In genomic region chr7:99356244-99356930, GRCm38 (mm10) we compare ENCODE assay signal across 7 mouse cellular contexts. TPM values are rescaled to one million over a fixed set of nuclear protein-coding genes. Genes with fewer than 3 reads are reported as not detected.
DNase-seq lines count a peak whose midpoint lies in the region; ATAC-seq and TF ChIP-seq lines count a peak whose summit lies in the region.

No protein-coding gene starts in this region.

- peak overlapping the region; percentile 70 for H3K9ac ChIP-seq in embryonic facial prominence, embryonic 13.5 days
- peak overlapping the region; percentile 49 for H3K9ac ChIP-seq in heart, embryonic 15.5 days
- 0 out of 2 replicates have a peak overlapping the region, but pooled peaks have one; percentile 49 for H3K9ac ChIP-seq in limb, embryonic 14.5 days (ENCODE audit: low read depth, low read length, severe bottlenecking)
- H3K9ac ChIP-seq in midbrain, postnatal 0 days (replicated peaks; ENCODE audit: low read length, poor library complexity, severe bottlenecking), result 0 out of 2 replicates have a peak overlapping the region, but pooled peaks have one; percentile 37

- no peaks in the 10 kb centered on the region for H3K36me3 ChIP-seq in embryonic facial prominence, embryonic 13.5 days
- no peaks in the 10 kb centered on the region for H3K36me3 ChIP-seq in heart, embryonic 15.5 days
- no peaks in the 10 kb centered on the region; the same call in 1 of the 2 replicates for H3K36me3 ChIP-seq in limb, embryonic 14.5 days (ENCODE audit: control insufficient read depth, insufficient read depth, low read length)
- no peaks in the 10 kb centered on the region for H3K36me3 ChIP-seq in midbrain, postnatal 0 days (ENCODE audit: insufficient read depth, low read length)

- H3K27ac ChIP-seq in embryonic facial prominence, embryonic 13.5 days, result peak overlapping the region; percentile 99
- peak overlapping the region; percentile 100 for H3K27ac ChIP-seq in heart, embryonic 15.5 days
- H3K27ac ChIP-seq in limb, embryonic 14.5 days (replicated peaks; ENCODE audit: low read depth, low read length), result peak overlapping the region; percentile 96
- peak overlapping the region; percentile 63 for H3K27ac ChIP-seq in midbrain, postnatal 0 days (ENCODE audit: low read depth, low read length)

- DNase-seq in adrenal gland, postnatal 14 days, result peak; percentile 73
- peak; percentile 47 for DNase-seq in limb, embryonic 14.5 days (ENCODE audit: low spot score)
- DNase-seq in midbrain, postnatal 0 days (ENCODE audit: low spot score), result peak; percentile 43
- DNase-seq in cerebellum, adult 11-12 months, result no peak

- TF ChIP-seq CTCF in midbrain, postnatal 0 days (IDR thresholded peaks at IDR 0.05), result no peak

- ATAC-seq in embryonic facial prominence, embryonic 13.5 days (ENCODE audit: insufficient number of reproducible peaks, insufficient read depth, low FRiP score, low TSS enrichment, low read depth), result no peak
- peak; percentile 27 for ATAC-seq in heart, embryonic 15.5 days (replicated peaks; ENCODE audit: insufficient number of reproducible peaks, insufficient read depth, low FRiP score, low read depth)
- no peak for ATAC-seq in limb, embryonic 14.5 days (ENCODE audit: low FRiP score, low read depth)
- no peak for ATAC-seq in midbrain, postnatal 0 days (ENCODE audit: low FRiP score)
- no peak for ATAC-seq in granulocyte monocyte progenitor cell, adult 5-6 weeks (replicated peaks; ENCODE audit: poor library complexity, severe bottlenecking)

- peak overlapping the region; percentile 24 for H3K4me3 ChIP-seq in embryonic facial prominence, embryonic 13.5 days
- H3K4me3 ChIP-seq in heart, embryonic 15.5 days, result peak overlapping the region; percentile 32
- H3K4me3 ChIP-seq in limb, embryonic 14.5 days (replicated peaks; ENCODE audit: low read length), result peak overlapping the region; percentile 24
- H3K4me3 ChIP-seq in midbrain, postnatal 0 days (ENCODE audit: low read depth, low read length), result no peak overlapping the region

- 18% methylated on average over 9 of the region's 9 CpGs for WGBS in embryonic facial prominence, embryonic 13.5 days
- WGBS in heart, embryonic 15.5 days, result 13% methylated on average over 9 of the region's 9 CpGs
- 33% methylated on average over 9 of the region's 9 CpGs for WGBS in limb, embryonic 14.5 days
- 32% methylated on average over 9 of the region's 9 CpGs for WGBS in midbrain, postnatal 0 days

- no peaks in the 10 kb centered on the region for H3K27me3 ChIP-seq in embryonic facial prominence, embryonic 13.5 days
- H3K27me3 ChIP-seq in heart, embryonic 15.5 days, result no peaks in the 10 kb centered on the region
- no peaks in the 10 kb centered on the region for H3K27me3 ChIP-seq in limb, embryonic 14.5 days (ENCODE audit: control insufficient read depth, insufficient read depth, low read length)
- no peaks in the 10 kb centered on the region for H3K27me3 ChIP-seq in midbrain, postnatal 0 days (ENCODE audit: insufficient read depth, low read length)

- peaks cover 62% of the 10 kb centered on the region for H3K4me1 ChIP-seq in embryonic facial prominence, embryonic 13.5 days
- H3K4me1 ChIP-seq in heart, embryonic 15.5 days (replicated peaks), result peaks cover 63% of the 10 kb centered on the region
- peaks cover 61% of the 10 kb centered on the region for H3K4me1 ChIP-seq in limb, embryonic 14.5 days (ENCODE audit: control insufficient read depth, insufficient read depth, low read length)
- peaks cover 25% of the 10 kb centered on the region for H3K4me1 ChIP-seq in midbrain, postnatal 0 days (ENCODE audit: insufficient read depth, low read length)

- no peaks in the 10 kb centered on the region for H3K9me3 ChIP-seq in embryonic facial prominence, embryonic 13.5 days
- H3K9me3 ChIP-seq in heart, embryonic 15.5 days (replicated peaks), result no peaks in the 10 kb centered on the region
- H3K9me3 ChIP-seq in limb, embryonic 14.5 days (ENCODE audit: control insufficient read depth, low read length), result no peaks in the 10 kb centered on the region
- no peaks in the 10 kb centered on the region for H3K9me3 ChIP-seq in midbrain, postnatal 0 days (ENCODE audit: low read length)

- peak overlapping the region; percentile 55 for H3K4me2 ChIP-seq in embryonic facial prominence, embryonic 13.5 days
- H3K4me2 ChIP-seq in heart, embryonic 15.5 days, result peak overlapping the region; percentile 63
- peak overlapping the region; percentile 53 for H3K4me2 ChIP-seq in limb, embryonic 14.5 days (replicated peaks; ENCODE audit: low read depth, low read length, severe bottlenecking)
- no peak overlapping the region for H3K4me2 ChIP-seq in midbrain, postnatal 0 days (ENCODE audit: low read depth, low read length, poor library complexity, severe bottlenecking)

- TF ChIP-seq POLR2A in limb, embryonic 14.5 days (IDR thresholded peaks at IDR 0.05; ENCODE audit: borderline replicate concordance, extremely low read depth, insufficient read depth, insufficient read length), result no peak

RNA-seq across cellular contexts. Expression of gene Serpinh1, which starts 3.3 kb away (rescaled TPM):
- 291 and 364 TPM in 2 replicates for total RNA-seq in adrenal gland, postnatal 14 days (2021)
- polyA plus RNA-seq in embryonic facial prominence, embryonic 13.5 days (2015; fragmentation: Nextera tagmentation; extraction: Ambion mirVana), result 1,619 and 1,744 TPM in 2 replicates
- 1,031 and 1,221 TPM in 2 replicates for polyA plus RNA-seq in heart, embryonic 15.5 days (2015; fragmentation: Nextera tagmentation; extraction: Ambion mirVana)
- polyA plus RNA-seq in limb, embryonic 14.5 days (2012; rRNA removed), result 1,525 and 1,858 TPM in 2 replicates
- 790 and 834 TPM in 2 replicates for polyA plus RNA-seq in limb, embryonic 14.5 days (2014; fragmentation: Nextera tagmentation; extraction: Ambion mirVana)
- total RNA-seq in midbrain, postnatal 0 days (2014; rRNA removed), result 151 and 160 TPM in 2 replicates
- 114 and 125 TPM in 2 replicates for polyA plus RNA-seq in midbrain, postnatal 0 days (2015; fragmentation: Nextera tagmentation; extraction: Ambion mirVana)
- total RNA-seq in granulocyte monocyte progenitor cell, adult 5-6 weeks (2014; fragmentation: Nextera tagmentation), result 0.80 TPM in 1 of 2 replicates, not detected in the other
- not detected in 2 replicates for total RNA-seq in granulocyte monocyte progenitor cell, adult 5-6 weeks (2017)

RNA-seq across cellular contexts. Expression of gene Gdpd5, which starts 24.8 kb away (rescaled TPM):
- 10.9 and 11.0 TPM in 2 replicates for total RNA-seq in adrenal gland, postnatal 14 days (2021)
- polyA plus RNA-seq in embryonic facial prominence, embryonic 13.5 days (2015; fragmentation: Nextera tagmentation; extraction: Ambion mirVana), result 10.8 and 11.3 TPM in 2 replicates
- polyA plus RNA-seq in heart, embryonic 15.5 days (2015; fragmentation: Nextera tagmentation; extraction: Ambion mirVana), result 20.8 and 26.1 TPM in 2 replicates
- 14.5 and 21.0 TPM in 2 replicates for polyA plus RNA-seq in limb, embryonic 14.5 days (2012; rRNA removed)
- 11.8 and 13.6 TPM in 2 replicates for polyA plus RNA-seq in limb, embryonic 14.5 days (2014; fragmentation: Nextera tagmentation; extraction: Ambion mirVana)
- 41.0 and 44.6 TPM in 2 replicates for total RNA-seq in midbrain, postnatal 0 days (2014; rRNA removed)
- 25.9 and 26.0 TPM in 2 replicates for polyA plus RNA-seq in midbrain, postnatal 0 days (2015; fragmentation: Nextera tagmentation; extraction: Ambion mirVana)
- not detected in 2 replicates for total RNA-seq in granulocyte monocyte progenitor cell, adult 5-6 weeks (2014; fragmentation: Nextera tagmentation)
- 0.56 TPM in 1 of 2 replicates, not detected in the other for total RNA-seq in granulocyte monocyte progenitor cell, adult 5-6 weeks (2017)
